Mouse (Mus musculus) G1E (cell line): Measurements from ENCODE around the gene Fggy.

Experiments used
- CTCF ChIP-seq: IDR thresholded peaks from 2 replicates; pipeline ENCODE4 v1.5.1; 2012; ENCODE audit warnings: low read depth, low read length, inconsistent platforms, mixed read lengths
- GATA1 ChIP-seq: IDR thresholded peaks from 2 replicates; pipeline ENCODE4 v1.6.1; 2012; ENCODE audit warnings: borderline replicate concordance, low read length, inconsistent platforms, mixed read lengths
- GATA2 ChIP-seq: IDR thresholded peaks from 2 replicates; pipeline ENCODE4 v1.6.1; 2012; ENCODE audit warnings: low read depth, low read length, inconsistent platforms, borderline replicate concordance
- POLR2AphosphoS5 ChIP-seq: IDR thresholded peaks from 2 replicates; pipeline ENCODE4 v1.6.1; 2012; ENCODE audit warnings: low read depth, low read length, inconsistent platforms; ENCODE audit not compliant: insufficient replicate concordance
- TAL1 ChIP-seq: conservative IDR thresholded peaks from 2 replicates; pipeline ENCODE4 v1.6.1; 2012; ENCODE audit warnings: low read depth, low read length, inconsistent platforms, mixed read lengths

DNA sequence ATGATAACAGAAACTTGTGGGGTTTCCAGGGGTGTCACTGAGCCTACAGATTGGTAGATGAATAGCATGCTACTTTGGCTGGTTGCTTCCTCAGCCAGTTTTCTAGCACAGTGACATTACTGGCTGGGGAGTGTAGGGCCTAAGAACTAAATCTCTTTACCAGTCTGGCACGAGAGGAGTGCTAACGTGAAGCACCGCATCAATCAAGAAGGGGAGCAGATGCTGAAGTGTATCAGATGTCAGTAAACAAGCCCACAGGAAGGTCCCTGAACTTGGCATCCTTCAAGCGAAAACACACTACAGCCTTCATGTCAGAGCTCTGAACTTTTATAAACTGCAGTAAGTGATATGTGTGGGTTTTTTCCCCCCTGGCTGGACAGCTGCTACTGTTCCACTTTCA lies 303.8 kb downstream of the Fggy start:
- TF ChIP-seq CTCF (no peak), GATA1 (no peak), TAL1 (no peak), POLR2AphosphoS5 (no peak), GATA2 (no peak)
